Mouse (Mus musculus): Measurements from ENCODE around the gene Klra4. TPM values are rescaled to one million over a fixed set of nuclear protein-coding genes. Genes with fewer than 3 reads are reported as not detected.

Klra4 gene
- not detected in 2 replicates for polyA plus RNA-seq (2012; ENCODE audit: low replicate concordance)

GRCm38 (mm10) chr6:130067171-130067570 is at the start of gene Klra4:
Gene Klra4, minus strand, starts transcription at chr6:130067271.

DNA sequence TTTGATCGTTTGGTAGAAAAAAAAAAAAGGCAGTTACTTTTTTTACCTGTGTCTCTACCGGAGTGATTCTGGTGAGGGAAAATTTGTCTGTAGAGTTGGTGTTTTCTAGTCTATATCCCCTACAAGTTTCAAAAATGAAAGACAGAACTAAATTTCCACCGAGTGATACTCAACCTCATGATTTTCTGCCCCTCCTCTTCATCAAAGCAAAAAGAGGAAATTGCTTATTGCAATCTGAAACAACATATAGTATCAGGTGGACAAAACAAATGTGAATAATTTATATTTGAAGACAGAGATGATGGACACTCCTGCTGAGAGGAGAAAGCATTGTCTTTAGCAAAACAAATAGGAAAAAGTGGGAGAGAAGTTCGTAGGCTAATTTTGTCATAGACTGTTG is 40.2 kb downstream of the Klra4 start, which contains the start of gene Klra6:
Gene Klra6 (minus strand): TSS at position 101 of the 400 bp plus-strand sequence.

Other genes with a start within 250 kb of the Klra4 start
- not detected in 2 replicates for gene Gm17631, start 204.6 kb downstream of the Klra4 start, polyA plus RNA-seq (2012; ENCODE audit: low replicate concordance)
- gene Klra17, start 190.6 kb downstream of the Klra4 start, polyA plus RNA-seq (2012; ENCODE audit: low replicate concordance) = 0.91 and 1.8 TPM in 2 replicates
- not detected in 2 replicates for gene Klra5, start 149.6 kb downstream of the Klra4 start, polyA plus RNA-seq (2012; ENCODE audit: low replicate concordance)
- gene Klra6, start 40.3 kb downstream of the Klra4 start, polyA plus RNA-seq (2012; ENCODE audit: low replicate concordance) = not detected in 2 replicates
- not detected in 2 replicates for gene Klra8, start 62.6 kb upstream of the Klra4 start, polyA plus RNA-seq (2012; ENCODE audit: low replicate concordance)
- 0.12 and 0.16 TPM in 2 replicates for gene Klra9, start 125.8 kb upstream of the Klra4 start, polyA plus RNA-seq (2012; ENCODE audit: low replicate concordance)
- 0.13 and 0.37 TPM in 2 replicates for gene Klra7, start 166.1 kb upstream of the Klra4 start, polyA plus RNA-seq (2012; ENCODE audit: low replicate concordance)
- not detected in 2 replicates for gene Klra10, start 214.7 kb upstream of the Klra4 start, polyA plus RNA-seq (2012; ENCODE audit: low replicate concordance)